Mouse (Mus musculus) lung, postnatal 0 days (tissue): ENCODE data around the gene Serpine1. TPM values are rescaled to one million over a fixed set of nuclear protein-coding genes. Genes with fewer than 3 reads are reported as not detected.

Experiments used
- ATAC-seq: fragments of 200-750 bp; cut with Nextera tagmentation; 2 replicates; pipeline ENCODE4 v1.8.0; 2017; ENCODE audit warnings: moderate library complexity
- DNase-seq: peaks from one replicate; pipeline ENCODE4 v3.0.0-alpha.2; 2016; ENCODE audit warnings: low spot score
- H3K27ac ChIP-seq: fragments of 300-500 bp; sonication (generic); 2 replicates; pipeline ENCODE4 v1.5.1; 2014; ENCODE audit warnings: antibody characterized with exemption, mild to moderate bottlenecking, low read length, mixed read lengths
- H3K27me3 ChIP-seq: fragments of 300-500 bp; sonication (generic); replicated peaks from 2 replicates; pipeline ENCODE4 v1.6.1; 2014; ENCODE audit warnings: low read length, mixed read lengths; ENCODE audit not compliant: insufficient read depth
- H3K36me3 ChIP-seq: fragments of 300-500 bp; sonication (generic); 2 replicates; pipeline ENCODE4 v1.6.1; 2014; ENCODE audit warnings: low read length, mixed read lengths; ENCODE audit not compliant: insufficient read depth
- H3K4me1 ChIP-seq: fragments of 300-500 bp; sonication (generic); 2 replicates; pipeline ENCODE4 v1.6.1; 2014; ENCODE audit warnings: antibody characterized with exemption, low read depth, low read length, mixed read lengths; ENCODE audit not compliant: insufficient read depth
- H3K4me2 ChIP-seq: fragments of 300-500 bp; sonication (generic); replicated peaks from 2 replicates; pipeline ENCODE4 v1.6.1; 2014; ENCODE audit warnings: low read depth, mild to moderate bottlenecking, low read length, moderate library complexity, mixed read lengths
- H3K4me3 ChIP-seq: fragments of 300-500 bp; sonication (generic); 2 replicates; pipeline ENCODE4 v1.5.1; 2014; ENCODE audit warnings: low read depth, low read length
- H3K9ac ChIP-seq: fragments of 300-500 bp; sonication (generic); replicated peaks from 2 replicates; pipeline ENCODE4 v1.6.1; 2014; ENCODE audit warnings: low read depth, mild to moderate bottlenecking
- H3K9me3 ChIP-seq: fragments of 300-500 bp; sonication (generic); 2 replicates; pipeline ENCODE4 v1.6.1; 2016; ENCODE audit warnings: low read length, mixed read lengths
- CTCF ChIP-seq: IDR thresholded peaks from 2 replicates; pipeline ENCODE4 v1.5.1; 2016; ENCODE audit warnings: antibody characterized with exemption, mild to moderate bottlenecking
- EP300 ChIP-seq: IDR thresholded peaks from 2 replicates; pipeline ENCODE4 v1.6.1; 2016; ENCODE audit warnings: antibody characterized with exemption, mild to moderate bottlenecking, control low read depth
- WGBS: fragments of 180-500 bp; shearing (Covaris S2); extraction: QIAGEN DNeasy Blood & Tissue Kit; methylation state at CpG from one replicate; pipeline ENCODE4 v1.1.7; 2014; 5-methylcytosine and 5-hydroxymethylcytosine counted together
- polyA plus RNA-seq: library from polyadenylated mRNA; unstranded; fragments of >200 nt; fragmentation: Nextera tagmentation; extraction: Ambion mirVana; gene quantifications from 2 replicates; pipeline ENCODE4 v1.2.1, GENCODE M21; 2015

Serpine1 gene
- polyA plus RNA-seq, 1 experiment from 2014 or later: 1.1 TPM

GRCm38 (mm10) chr5:137045402-137046323, 26.4 kb downstream of the Serpine1 start, which contains the start of gene Ap1s1:
Gene Ap1s1, minus strand, starts transcription at chr5:137046135.
- ATAC-seq (peak; percentile 95), DNase-seq (peak; percentile 98)
- H3K36me3 ChIP-seq: no peaks in the 10 kb centered on the region
- H3K4me2 ChIP-seq: peak within 1 kb of the TSS; percentile 88
- H3K9me3 ChIP-seq: no peaks in the 10 kb centered on the region
- TF ChIP-seq CTCF (no peak), EP300 (no peak)
- peaks cover 5% of the 10 kb centered on the region; the same call in 1 of the 2 replicates for H3K4me1 ChIP-seq
- peak within 1 kb of the TSS; percentile 69 for H3K4me3 ChIP-seq
- H3K9ac ChIP-seq: peak within 1 kb of the TSS; percentile 58
- H3K27ac ChIP-seq: peak within 1 kb of the TSS; percentile 64
- H3K27me3 ChIP-seq: no peaks in the 10 kb centered on the region
- 2% methylated on average over 47 of the region's 48 CpGs for WGBS

- ATAC-seq: no peak
- H3K4me2 ChIP-seq: no peak overlapping the region
- peaks cover 11% of the 10 kb centered on the region; the same call in 1 of the 2 replicates for H3K36me3 ChIP-seq
- no peaks in the 10 kb centered on the region for H3K9me3 ChIP-seq
- no peak overlapping the region for H3K9ac ChIP-seq
- 96% methylated on average over 7 of the region's 7 CpGs for WGBS
- peaks cover 5% of the 10 kb centered on the region; the same call in 1 of the 2 replicates for H3K4me1 ChIP-seq
- DNase-seq: no peak
- H3K27ac ChIP-seq: no peak overlapping the region
- TF ChIP-seq CTCF: no peak
- no peak overlapping the region for H3K4me3 ChIP-seq
- H3K27me3 ChIP-seq: no peaks in the 10 kb centered on the region
Observed at GRCm38 (mm10) chr5:137043997-137044396, 28.1 kb downstream of the Serpine1 start.

- DNase-seq: no peak
- no peak overlapping the region for H3K27ac ChIP-seq
- H3K4me1 ChIP-seq: peaks cover 5% of the 10 kb centered on the region; the same call in 1 of the 2 replicates
- TF ChIP-seq CTCF (no peak), EP300 (no peak)
- no peak for ATAC-seq
- H3K4me3 ChIP-seq: no peak overlapping the region
- H3K36me3 ChIP-seq: peaks cover 30% of the 10 kb centered on the region
- H3K9ac ChIP-seq: no peak overlapping the region
- H3K9me3 ChIP-seq: no peaks in the 10 kb centered on the region
- H3K27me3 ChIP-seq: no peaks in the 10 kb centered on the region
- H3K4me2 ChIP-seq: no peak overlapping the region
- WGBS: 87% methylated on average over 10 of the region's 10 CpGs
Observed at GRCm38 (mm10) chr5:137041442-137041841, 30.6 kb downstream of the Serpine1 start.

- DNase-seq (no peak), ATAC-seq (no peak)
- Histone ChIP-seq H3K27me3 (no peaks in the 10 kb centered on the region), H3K4me1 (no peaks in the 10 kb centered on the region), H3K9ac (no peak overlapping the region), H3K4me2 (no peak overlapping the region), H3K4me3 (no peak overlapping the region), H3K9me3 (no peaks in the 10 kb centered on the region), H3K36me3 (peaks cover 32% of the 10 kb centered on the region), H3K27ac (no peak overlapping the region)
- 93% methylated on average over 10 of the region's 10 CpGs for WGBS
- TF ChIP-seq EP300 (no peak), CTCF (no peak)
Observed at GRCm38 (mm10) chr5:137039453-137039852, 32.6 kb downstream of the Serpine1 start.

- H3K4me3 ChIP-seq: no peak overlapping the region
- DNase-seq: no peak
- no peak overlapping the region for H3K4me2 ChIP-seq
- peaks cover 9% of the 10 kb centered on the region for H3K27me3 ChIP-seq
- H3K36me3 ChIP-seq: peaks cover 32% of the 10 kb centered on the region
- TF ChIP-seq EP300 (no peak), CTCF (no peak)
- ATAC-seq: no peak
- WGBS: 81% methylated on average over 13 of the region's 13 CpGs
- peaks cover 10% of the 10 kb centered on the region for H3K4me1 ChIP-seq
- H3K9me3 ChIP-seq: no peaks in the 10 kb centered on the region
- no peak overlapping the region for H3K27ac ChIP-seq
- H3K9ac ChIP-seq: no peak overlapping the region
Observed at GRCm38 (mm10) chr5:137036211-137036610, 35.9 kb downstream of the Serpine1 start.

GRCm38 (mm10) chr5:137032641-137033074, 39.4 kb downstream of the Serpine1 start:
- Histone ChIP-seq H3K4me2 (peak overlapping the region; percentile 76), H3K27ac (no peak overlapping the region), H3K9me3 (no peaks in the 10 kb centered on the region), H3K4me3 (peak overlapping the region; percentile 33), H3K36me3 (peaks cover 14% of the 10 kb centered on the region), H3K4me1 (peaks cover 10% of the 10 kb centered on the region), H3K9ac (no peak overlapping the region), H3K27me3 (peaks cover 33% of the 10 kb centered on the region)
- TF ChIP-seq EP300 (no peak), CTCF (no peak; the same call in 1 of the 2 replicates)
- DNase-seq: peak; percentile 96
- peak; percentile 91 for ATAC-seq
- WGBS: 1% methylated on average over 27 of the region's 49 CpGs
